Mouse (Mus musculus) layer of hippocampus, adult 8-10 months (tissue): ENCODE measurements around the gene Olfr374. TPM values are rescaled to one million over a fixed set of nuclear protein-coding genes. Genes with fewer than 3 reads are reported as not detected.

Source experiments
- total RNA-seq, 4 experiments: library from RNA; stranded (reverse); gene quantifications; 2 replicates each; pipeline ENCODE4 v1.2.4; 2022

The Olfr374 gene
- total RNA-seq, 4 experiments from 2014 or later: 0.05 TPM; not detected in 3

Other genes starting within 250 kb of the Olfr374 start
- 10 to 100 TPM in 2 of 4 experiments, 1 to 10 TPM in 2; 8.2 to 12.4 (median 9.8) TPM for gene Zfp709, start 225.0 kb upstream of the Olfr374 start, total RNA-seq
- gene Zfp882, start 198.4 kb upstream of the Olfr374 start, total RNA-seq: 10 to 100 TPM; 13.7 to 19.8 (median 17.1) TPM
- gene Zfp617, start 198.4 kb upstream of the Olfr374 start, total RNA-seq: 10 to 100 TPM; 26.8 to 31.9 (median 27.0) TPM
- 10 to 100 TPM; 17.4 to 22.9 (median 17.9) TPM for gene Zfp961, start 156.0 kb upstream of the Olfr374 start, total RNA-seq
- gene Cyp4f18, start 97.4 kb upstream of the Olfr374 start, total RNA-seq: not detected
- not detected for gene Olfr372, start 65.8 kb upstream of the Olfr374 start, total RNA-seq
- not detected for gene Olfr373, start 23.9 kb upstream of the Olfr374 start, total RNA-seq
- 10 to 100 TPM; 28.9 to 32.3 (median 30.2) TPM for gene Tpm4, start 27.9 kb downstream of the Olfr374 start, total RNA-seq
- gene Rab8a, start 54.2 kb downstream of the Olfr374 start, total RNA-seq: 10 to 100 TPM; 32.2 to 40.7 (median 37.0) TPM
- under 1 TPM in 1 of 4 experiments, not detected in 3; 0.31 TPM for gene Hsh2d, start 82.6 kb downstream of the Olfr374 start, total RNA-seq
- gene Cib3, start 105.8 kb downstream of the Olfr374 start, total RNA-seq: under 1 TPM in 1 of 4 experiments, not detected in 3; 0.14 TPM
- gene Gm11034, start 106.6 kb downstream of the Olfr374 start, total RNA-seq: not detected
- 10 to 100 TPM; 53.1 to 64.6 (median 56.2) TPM for gene Fam32a, start 112.7 kb downstream of the Olfr374 start, total RNA-seq
- 10 to 100 TPM; 86.8 to 93.2 (median 91.0) TPM for gene Ap1m1, start 133.0 kb downstream of the Olfr374 start, total RNA-seq
- 1 to 10 TPM; 3.8 to 7.8 (median 6.0) TPM for gene Gm10282, start 198.2 kb downstream of the Olfr374 start, total RNA-seq
- gene Klf2, start 212.0 kb downstream of the Olfr374 start, total RNA-seq: 10 to 100 TPM in 3 of 4 experiments, 1 to 10 TPM in 1; 9.5 to 15.3 (median 12.7) TPM